Mouse (Mus musculus): ENCODE measurements at regions not wholly inside any gene's neighbourhood (a gene's known extent, or its start where the extent isn't known, plus 50 kb on each side); places are given as distances from the start of the nearest gene placed in this dataset.

GRCm38 (mm10) chr15:88299061-88299460 lies 301.0 kb upstream of the Zdhhc25 start:
- TF ChIP-seq CTCF (IDR thresholded peaks at IDR 0.05) = no peak
- TF ChIP-seq EP300 (IDR thresholded peaks at IDR 0.05) = no peak

Data from lung, postnatal 0 days (tissue).